Mouse (Mus musculus) spleen, adult 2 months (tissue): ENCODE measurements around the gene Tnfaip6.

Experiments
- CTCF ChIP-seq: fragments of 200-500 bp; IDR thresholded peaks from 2 replicates; pipeline ENCODE4 v1.5.1; 2011; ENCODE audit warnings: mild to moderate bottlenecking, inconsistent platforms; ENCODE audit not compliant: insufficient read depth, insufficient read length, insufficient replicate concordance; ENCODE audit errors: extremely low read depth
- POLR2A ChIP-seq: fragments of 200-500 bp; IDR thresholded peaks from 2 replicates; pipeline ENCODE4 v1.6.1; 2011; ENCODE audit warnings: low read depth, low read length, inconsistent platforms

DNA sequence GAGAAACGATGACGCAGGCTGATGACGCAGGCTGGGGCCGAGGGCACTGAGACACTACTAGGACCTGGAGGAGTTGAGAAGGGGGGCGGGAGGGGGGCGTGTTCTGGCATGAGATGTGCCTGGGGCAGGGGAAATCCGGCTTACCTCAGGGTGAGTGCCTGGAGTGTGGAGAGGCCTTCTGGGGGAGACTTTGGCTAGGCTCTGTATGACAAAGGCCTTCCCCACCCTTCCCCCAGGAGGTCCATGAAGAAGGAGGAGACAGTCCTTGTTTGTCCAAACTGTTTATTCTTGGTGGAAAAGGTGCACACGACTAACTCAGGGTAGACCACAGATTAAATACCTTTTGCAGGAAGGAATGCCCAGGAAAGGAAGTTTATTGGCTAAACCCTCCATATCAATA is 36.3 kb upstream of the Tnfaip6 start:
- TF ChIP-seq CTCF (no peak), POLR2A (no peak)
